Mouse (Mus musculus) embryonic facial prominence, embryonic 10.5 days (tissue): ENCODE data around the gene B020004J07Rik. TPM values are rescaled to one million over a fixed set of nuclear protein-coding genes. Genes with fewer than 3 reads are reported as not detected.
"Not testable (repeated sequence)": the region's sequence is repeated elsewhere in the genome, so short reads cannot be mapped to it uniquely, and the experiment has no call there.

Source experiments
- DNase-seq: peaks from one replicate; pipeline ENCODE4 v3.0.0-alpha.2; 2017; ENCODE audit warnings: low spot score
- H3K27ac ChIP-seq: fragments of 300-500 bp; sonication (generic); replicated peaks from 2 replicates; pipeline ENCODE4 v1.5.1; 2016; ENCODE audit warnings: mild to moderate bottlenecking
- H3K27me3 ChIP-seq: fragments of 300-500 bp; sonication (generic); replicated peaks from 2 replicates; pipeline ENCODE4 v1.6.1; 2016; ENCODE audit warnings: low read depth, mild to moderate bottlenecking; ENCODE audit not compliant: poor library complexity, severe bottlenecking
- H3K36me3 ChIP-seq: fragments of 300-500 bp; sonication (generic); replicated peaks from 2 replicates; pipeline ENCODE4 v1.6.1; 2016; ENCODE audit warnings: mild to moderate bottlenecking, moderate library complexity
- H3K4me1 ChIP-seq: fragments of 300-500 bp; sonication (generic); 2 replicates; pipeline ENCODE4 v1.6.1; 2016
- H3K4me3 ChIP-seq: fragments of 300-500 bp; sonication (generic); 2 replicates; pipeline ENCODE4 v1.5.1; 2016; ENCODE audit warnings: mild to moderate bottlenecking, moderate library complexity
- H3K9me3 ChIP-seq: fragments of 300-500 bp; sonication (generic); 2 replicates; pipeline ENCODE4 v1.6.1; 2016; ENCODE audit warnings: mild to moderate bottlenecking
- WGBS: fragments of 180-500 bp; shearing (Covaris S2); methylation state at CpG from one replicate; pipeline ENCODE4 v1.1.7; 2016; 5-methylcytosine and 5-hydroxymethylcytosine counted together
- polyA plus RNA-seq: library from polyadenylated mRNA; unstranded; fragments of >200 nt; fragmentation: Nextera tagmentation; extraction: Ambion mirVana; gene quantifications from 2 replicates; pipeline ENCODE4 v1.2.1, GENCODE M21; 2016

B020004J07Rik gene
- not detected in 2 replicates for polyA plus RNA-seq

DNA sequence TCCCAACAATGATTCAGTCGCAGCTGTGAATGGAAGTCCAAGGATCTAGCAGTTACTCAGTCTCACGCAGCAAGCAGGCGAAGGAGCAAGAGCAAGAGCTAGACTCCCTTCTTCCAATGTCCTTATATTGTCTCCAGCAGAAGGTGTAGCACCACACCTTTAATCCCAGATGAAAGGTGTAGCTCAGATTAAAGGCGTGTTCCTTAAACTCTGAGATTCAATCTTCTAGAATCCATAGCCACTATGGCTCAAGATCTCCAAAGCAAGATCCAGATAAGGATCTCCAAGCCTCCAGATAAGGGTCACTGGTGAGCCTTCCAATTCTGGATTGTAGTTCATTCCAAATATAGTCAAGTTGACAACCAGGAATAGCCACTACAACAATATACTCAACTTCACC, at the start of gene B020004J07Rik:
Gene B020004J07Rik, minus strand, starts transcription at position 101 of the 400 bp plus-strand sequence.
- WGBS = 93% methylated on average over 4 of the region's 4 CpGs
- H3K36me3 ChIP-seq = not testable (repeated sequence)

DNA sequence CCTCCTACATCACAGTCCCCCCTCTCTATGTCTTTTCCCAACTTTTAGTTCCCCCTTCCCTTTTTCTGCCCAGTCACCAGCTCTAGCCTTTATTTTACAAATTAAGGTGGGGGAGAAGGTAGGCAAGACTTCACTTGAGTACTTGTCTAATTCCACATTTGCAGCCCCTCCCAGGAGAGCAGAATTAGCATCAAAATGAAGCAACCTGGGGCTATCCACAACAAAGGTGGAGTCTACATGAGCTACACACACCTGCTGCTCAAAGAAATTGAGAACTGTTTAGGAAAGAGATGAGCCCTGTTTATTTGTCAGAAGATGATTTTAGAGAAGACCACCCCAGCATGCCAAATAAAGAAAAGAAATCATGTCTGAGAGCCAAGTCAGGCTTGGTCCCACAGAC, 45.6 kb upstream of the B020004J07Rik start:
- H3K27me3 ChIP-seq = no peaks in the 10 kb centered on the region
- no peaks in the 10 kb centered on the region for H3K36me3 ChIP-seq
- H3K27ac ChIP-seq = no peak overlapping the region
- H3K4me3 ChIP-seq = no peak overlapping the region
- no peak for DNase-seq
- no peaks in the 10 kb centered on the region for H3K4me1 ChIP-seq
- no peaks in the 10 kb centered on the region for H3K9me3 ChIP-seq

More for the DNA sequence above, at the start of gene B020004J07Rik:
- not testable (repeated sequence) for H3K27me3 ChIP-seq, H3K4me1 ChIP-seq, H3K4me3 ChIP-seq, DNase-seq, H3K27ac ChIP-seq, H3K9me3 ChIP-seq

DNA sequence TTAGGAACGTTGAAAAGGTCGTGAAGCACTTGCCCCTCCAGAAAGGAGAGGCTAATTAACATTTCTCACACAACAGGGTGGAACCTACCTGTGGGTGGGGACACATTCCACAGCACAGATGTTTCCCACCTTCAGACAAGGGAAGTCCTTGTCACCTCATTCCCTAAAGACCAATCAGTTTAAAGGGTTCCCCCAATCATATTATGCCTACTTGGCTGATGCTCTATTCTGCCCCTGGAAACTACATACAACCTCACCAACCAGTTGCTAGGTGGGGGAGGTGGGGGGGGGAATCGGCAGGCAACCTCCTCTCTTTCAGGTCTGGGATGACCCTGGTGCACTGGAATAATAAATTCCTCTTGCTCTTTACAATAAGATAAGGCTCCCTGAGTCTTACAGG, 39.8 kb upstream of the B020004J07Rik start:
- Histone ChIP-seq H3K36me3 (no peaks in the 10 kb centered on the region), H3K4me3 (no peak overlapping the region), H3K27ac (no peak overlapping the region), H3K27me3 (no peaks in the 10 kb centered on the region), H3K9me3 (no peaks in the 10 kb centered on the region), H3K4me1 (0 out of 2 replicates have a peak, but pooled peaks cover 3% of the 10 kb centered on the region)
- DNase-seq = no peak
- 46% methylated on average over 3 of the region's 3 CpGs for WGBS

- not testable (repeated sequence) for H3K4me1 ChIP-seq, H3K4me3 ChIP-seq, H3K9me3 ChIP-seq, H3K36me3 ChIP-seq, H3K27me3 ChIP-seq, H3K27ac ChIP-seq, DNase-seq
- WGBS = 86% methylated on average over 15 of the region's 15 CpGs
Measured at GRCm38 (mm10) chr4:101875687-101876086, 31.9 kb upstream of the B020004J07Rik start.

- H3K27me3 ChIP-seq, DNase-seq, H3K4me3 ChIP-seq, H3K9me3 ChIP-seq, H3K27ac ChIP-seq, H3K36me3 ChIP-seq, H3K4me1 ChIP-seq: not testable (repeated sequence)
- WGBS = 77% methylated on average over 2 of the region's 2 CpGs
Measured at GRCm38 (mm10) chr4:101872031-101872430, 28.2 kb upstream of the B020004J07Rik start.

GRCm38 (mm10) chr4:101862289-101862688, 18.5 kb upstream of the B020004J07Rik start:
- DNase-seq = no peak
- no peak overlapping the region for H3K27ac ChIP-seq
- no peaks in the 10 kb centered on the region for H3K9me3 ChIP-seq
- 86% methylated on average over 6 of the region's 6 CpGs for WGBS
- no peak overlapping the region for H3K4me3 ChIP-seq
- no peaks in the 10 kb centered on the region for H3K4me1 ChIP-seq
- H3K36me3 ChIP-seq = no peaks in the 10 kb centered on the region
- no peaks in the 10 kb centered on the region for H3K27me3 ChIP-seq

DNA sequence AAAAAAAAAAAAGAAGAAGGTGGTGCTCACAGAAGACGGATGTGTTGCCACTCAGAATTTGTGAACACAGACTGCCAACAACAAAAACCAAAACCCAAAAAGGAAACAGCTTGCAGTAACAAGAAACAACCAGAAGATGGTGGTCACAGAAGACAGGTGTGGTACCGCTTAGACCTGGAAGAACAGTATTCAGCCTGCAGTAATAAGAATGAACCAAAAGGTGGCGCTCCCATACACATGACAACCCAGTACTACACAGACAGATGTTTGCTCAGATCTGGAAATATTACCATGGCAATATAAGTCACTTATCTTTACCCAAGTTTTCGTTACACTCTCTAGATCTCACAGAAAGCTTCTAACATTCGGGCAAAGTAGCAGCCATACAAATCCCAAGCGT, 17.1 kb upstream of the B020004J07Rik start:
- no peak for DNase-seq
- Histone ChIP-seq H3K4me3 (no peak overlapping the region), H3K9me3 (no peaks in the 10 kb centered on the region), H3K27me3 (no peaks in the 10 kb centered on the region), H3K27ac (no peak overlapping the region), H3K4me1 (no peaks in the 10 kb centered on the region), H3K36me3 (no peaks in the 10 kb centered on the region)
- WGBS = 47% methylated on average over 6 of the region's 6 CpGs

GRCm38 (mm10) chr4:101850908-101851307, 7.1 kb upstream of the B020004J07Rik start:
- no peak overlapping the region for H3K4me3 ChIP-seq
- no peaks in the 10 kb centered on the region for H3K4me1 ChIP-seq
- WGBS = 69% methylated on average over 2 of the region's 2 CpGs
- H3K27ac ChIP-seq = no peak overlapping the region
- DNase-seq = no peak
- no peaks in the 10 kb centered on the region for H3K27me3 ChIP-seq
- no peaks in the 10 kb centered on the region for H3K36me3 ChIP-seq
- H3K9me3 ChIP-seq = peaks cover 22% of the 10 kb centered on the region

Other genes with a start within 250 kb of the B020004J07Rik start
- 59.8 and 67.7 TPM in 2 replicates for gene Leprot, start 196.3 kb downstream of the B020004J07Rik start, polyA plus RNA-seq
- gene Lepr, start 126.6 kb downstream of the B020004J07Rik start, polyA plus RNA-seq = 2.5 and 3.3 TPM in 2 replicates
- gene C130073F10Rik, start 49.8 kb upstream of the B020004J07Rik start, polyA plus RNA-seq = not detected in 2 replicates
- not detected in 2 replicates for gene Gm12800, start 65.1 kb upstream of the B020004J07Rik start, polyA plus RNA-seq
- not detected in 2 replicates for gene Gm12794, start 96.4 kb upstream of the B020004J07Rik start, polyA plus RNA-seq
- not detected in 2 replicates for gene Gm12790, start 137.0 kb upstream of the B020004J07Rik start, polyA plus RNA-seq
- gene Gm12789, start 142.6 kb upstream of the B020004J07Rik start, polyA plus RNA-seq = not detected in 2 replicates
- 8.0 and 8.2 TPM in 2 replicates for gene Pde4b, start 243.5 kb upstream of the B020004J07Rik start, polyA plus RNA-seq